Mouse (Mus musculus) natural killer cell, adult 2 months (primary cell): ENCODE results near the gene Myh10.

Experiments
- DNase-seq, 2 experiments: peaks; one replicate each; pipeline ENCODE4 v3.0.0; 2022; ENCODE audit warnings: low spot score in 2 of 2

Gene Myh10

DNA sequence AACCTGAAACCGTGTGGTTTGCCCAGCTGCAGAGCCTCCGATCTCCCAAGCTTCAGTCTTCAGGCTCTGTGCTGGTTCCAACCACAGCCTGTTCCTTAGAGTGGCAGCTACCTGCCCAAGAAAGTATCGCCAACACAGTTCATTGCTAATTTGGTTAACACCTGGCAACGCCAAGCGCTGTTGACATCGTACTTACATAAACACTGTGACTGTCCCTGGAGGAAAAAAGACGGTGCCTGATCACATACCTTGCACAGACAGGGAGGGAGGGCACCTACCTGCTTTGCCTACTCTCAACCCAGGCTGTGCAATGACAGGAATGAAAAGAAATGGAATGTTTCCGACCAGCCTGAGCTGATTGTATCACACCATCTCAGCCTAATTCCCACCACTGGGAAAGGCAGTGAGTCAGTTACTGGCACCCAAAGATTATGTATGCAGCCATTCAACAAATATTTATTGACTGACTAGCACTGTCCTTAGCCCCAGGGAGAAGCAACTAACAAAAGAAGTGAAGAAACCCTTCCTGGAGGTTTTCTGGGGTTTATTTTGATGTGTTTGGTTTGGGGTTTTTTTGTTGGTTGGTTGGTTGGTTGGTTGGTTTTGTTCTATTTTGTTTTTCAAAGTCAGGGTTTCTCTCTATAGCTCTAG, 168.7 kb downstream of the Myh10 start:
- no peak for DNase-seq

DNA sequence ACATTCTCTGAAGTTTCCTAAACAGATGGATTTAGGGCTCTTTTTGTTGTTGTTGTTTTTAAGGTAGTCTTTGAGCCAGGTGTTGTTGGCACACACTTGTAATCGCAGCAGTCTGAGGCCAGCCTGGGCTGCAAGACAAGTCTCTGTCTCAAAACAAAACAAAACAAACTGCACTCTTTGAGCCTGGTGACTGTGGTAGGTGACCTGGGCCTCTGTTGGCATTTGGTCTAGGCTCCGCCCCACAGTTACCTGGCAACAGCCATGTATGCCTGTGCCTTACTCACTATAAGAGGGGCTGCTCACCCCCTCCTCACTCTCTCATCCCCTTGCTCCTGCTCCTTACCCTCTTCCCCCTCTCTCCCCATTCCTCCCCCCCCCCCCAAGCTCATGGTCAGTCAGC, 170.9 kb downstream of the Myh10 start:
- DNase-seq: no peak

DNA sequence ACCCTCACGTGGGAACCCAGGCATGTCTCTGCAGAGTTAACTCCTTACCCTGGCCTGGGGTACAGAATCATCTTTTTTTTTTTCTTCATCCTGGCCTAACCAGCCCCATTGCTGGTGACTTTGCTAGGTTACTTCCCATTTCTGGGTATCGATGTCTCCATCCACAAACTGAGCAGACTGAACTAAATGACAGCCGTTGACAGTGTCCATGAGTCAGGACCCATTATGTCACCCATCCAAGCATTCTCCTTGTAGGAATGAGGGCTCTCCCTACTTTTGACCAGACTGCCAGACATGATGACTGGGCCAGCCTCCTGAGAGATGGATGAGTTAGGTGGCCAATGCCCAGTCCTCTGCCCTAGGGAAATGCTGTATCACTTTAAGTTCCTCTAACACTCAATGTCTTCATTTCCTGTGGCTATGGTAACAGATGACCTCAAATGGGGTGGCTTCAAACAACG, 172.3 kb downstream of the Myh10 start:
- peak; percentile 43 to 55 for DNase-seq

DNA sequence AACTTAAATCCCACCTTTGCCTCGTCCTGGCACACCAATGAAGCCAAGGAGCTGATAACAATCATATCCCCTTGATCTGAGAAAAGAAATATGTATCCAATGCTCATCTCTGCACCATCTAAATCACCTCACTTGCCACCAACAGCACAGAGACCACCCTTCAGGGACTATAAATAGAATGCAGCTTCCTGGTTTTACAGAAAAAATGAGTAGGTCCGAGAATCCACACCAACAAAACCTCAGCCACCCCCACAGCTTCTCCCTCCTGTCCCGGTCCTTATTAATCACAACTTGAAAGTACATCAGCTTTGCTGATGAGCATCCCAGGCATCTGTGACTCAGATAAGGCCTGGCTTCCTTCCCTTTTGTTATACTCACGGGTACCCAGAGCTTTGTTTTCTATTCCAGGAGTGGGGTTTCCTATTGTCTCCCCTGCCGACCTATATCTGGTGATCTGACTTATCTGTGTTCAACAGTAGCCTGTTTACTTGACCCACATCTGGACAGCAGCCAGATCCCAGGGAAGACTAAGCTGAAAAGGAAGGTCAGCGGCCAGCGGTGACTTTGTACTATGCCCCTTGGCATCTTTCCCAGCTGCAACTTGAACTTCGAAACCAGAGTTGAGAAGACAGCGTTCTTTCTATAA, 173.3 kb downstream of the Myh10 start:
- DNase-seq: no peak
